Mouse (Mus musculus) lung, postnatal 36 days (tissue): ENCODE measurements around the gene Hmga1.

Experiments used
- DNase-seq: peaks from one replicate; pipeline ENCODE4 v3.0.0; 2022; ENCODE audit warnings: mixed read lengths

Hmga1 gene

GRCm38 (mm10) chr17:27592565-27592910 is 36.2 kb downstream of the Hmga1 start:
- DNase-seq = no peak

- no peak for DNase-seq
Observed at GRCm38 (mm10) chr17:27595659-27596375, 39.5 kb downstream of the Hmga1 start.

GRCm38 (mm10) chr17:27596376-27597190 is 40.3 kb downstream of the Hmga1 start:
- no peak for DNase-seq

GRCm38 (mm10) chr17:27600286-27600685 is 44.0 kb downstream of the Hmga1 start:
- DNase-seq = no peak

GRCm38 (mm10) chr17:27600869-27601268 is 44.6 kb downstream of the Hmga1 start:
- no peak for DNase-seq

- no peak for DNase-seq
Observed at GRCm38 (mm10) chr17:27603036-27603435, 46.7 kb downstream of the Hmga1 start.

- DNase-seq = no peak
Observed at GRCm38 (mm10) chr17:27603522-27604234, 47.4 kb downstream of the Hmga1 start.

GRCm38 (mm10) chr17:27609576-27609975 is 53.3 kb downstream of the Hmga1 start:
- no peak for DNase-seq

- DNase-seq = no peak
Observed at GRCm38 (mm10) chr17:27610679-27611518, 54.6 kb downstream of the Hmga1 start.

- DNase-seq = no peak
Observed at GRCm38 (mm10) chr17:27611519-27611884, 55.2 kb downstream of the Hmga1 start.

GRCm38 (mm10) chr17:27611994-27612393 is 55.7 kb downstream of the Hmga1 start:
- DNase-seq = no peak

- DNase-seq = no peak
Observed at GRCm38 (mm10) chr17:27613016-27613415, 56.7 kb downstream of the Hmga1 start.
